Mouse (Mus musculus) heart, postnatal 0 days (tissue): ENCODE measurements at regions not wholly inside any gene's neighbourhood (a gene's known extent, or its start where the extent isn't known, plus 50 kb on each side); places are given as distances from the start of the nearest gene placed in this dataset.

Experiments
- CTCF ChIP-seq: IDR thresholded peaks from 2 replicates; pipeline ENCODE4 v1.5.1; 2016; ENCODE audit warnings: antibody characterized with exemption, control low read depth, low read depth
- EP300 ChIP-seq: IDR thresholded peaks from 2 replicates; pipeline ENCODE4 v1.6.1; 2016; ENCODE audit warnings: antibody characterized with exemption, low read depth

DNA sequence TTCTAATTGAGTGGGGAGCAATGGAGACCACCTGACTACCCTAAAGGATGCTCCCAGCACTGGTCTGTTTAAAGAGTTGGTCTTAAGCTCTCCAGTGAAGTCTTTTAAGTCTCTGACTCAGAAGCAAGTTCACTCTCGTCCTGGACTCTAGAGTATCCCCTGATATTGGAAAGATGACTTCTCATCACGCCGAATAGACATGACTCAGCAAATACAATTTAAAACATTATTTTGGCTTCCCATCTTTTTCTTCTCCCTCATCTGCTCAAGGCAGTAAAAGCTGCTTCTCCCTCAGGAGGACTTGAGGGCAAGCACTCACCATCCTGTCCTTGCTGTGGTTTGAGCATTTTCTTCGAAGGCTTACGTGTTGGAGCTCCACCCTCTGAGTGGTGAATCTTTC, 92.7 kb upstream of the Max start:
- TF ChIP-seq CTCF (no peak), EP300 (no peak)
